Mouse (Mus musculus): ENCODE results near the gene Dnmt3l. TPM values are rescaled to one million over a fixed set of nuclear protein-coding genes. Genes with fewer than 3 reads are reported as not detected.

The Dnmt3l gene
- polyA plus RNA-seq, 3 experiments from 2014 or later, result not detected

- ATAC-seq, result no peak
Measured at GRCm38 (mm10) chr10:78037139-78037538, 4.6 kb upstream of the Dnmt3l start.

DNA sequence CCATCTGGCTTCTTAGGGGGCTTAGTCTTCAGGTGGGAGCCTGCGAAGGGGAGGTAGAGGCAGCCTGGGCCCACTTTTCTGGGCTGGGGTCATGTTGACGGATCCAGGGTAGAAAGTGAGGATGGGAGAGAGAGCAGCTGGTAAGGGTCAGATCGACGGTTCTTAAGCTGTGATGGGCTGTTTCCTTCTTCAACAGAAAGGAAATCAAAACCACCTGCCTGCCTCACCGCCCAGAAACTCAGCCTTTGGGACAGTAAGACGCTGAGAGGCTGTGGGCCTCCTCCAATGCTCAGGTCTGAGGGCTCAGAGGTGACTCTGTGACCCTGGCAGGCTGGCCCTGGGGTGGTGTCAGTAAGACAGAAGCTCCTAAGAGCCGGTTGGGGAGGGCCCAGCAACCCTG lies 349 bp downstream of the Dnmt3l start:
- ATAC-seq, result no peak

DNA sequence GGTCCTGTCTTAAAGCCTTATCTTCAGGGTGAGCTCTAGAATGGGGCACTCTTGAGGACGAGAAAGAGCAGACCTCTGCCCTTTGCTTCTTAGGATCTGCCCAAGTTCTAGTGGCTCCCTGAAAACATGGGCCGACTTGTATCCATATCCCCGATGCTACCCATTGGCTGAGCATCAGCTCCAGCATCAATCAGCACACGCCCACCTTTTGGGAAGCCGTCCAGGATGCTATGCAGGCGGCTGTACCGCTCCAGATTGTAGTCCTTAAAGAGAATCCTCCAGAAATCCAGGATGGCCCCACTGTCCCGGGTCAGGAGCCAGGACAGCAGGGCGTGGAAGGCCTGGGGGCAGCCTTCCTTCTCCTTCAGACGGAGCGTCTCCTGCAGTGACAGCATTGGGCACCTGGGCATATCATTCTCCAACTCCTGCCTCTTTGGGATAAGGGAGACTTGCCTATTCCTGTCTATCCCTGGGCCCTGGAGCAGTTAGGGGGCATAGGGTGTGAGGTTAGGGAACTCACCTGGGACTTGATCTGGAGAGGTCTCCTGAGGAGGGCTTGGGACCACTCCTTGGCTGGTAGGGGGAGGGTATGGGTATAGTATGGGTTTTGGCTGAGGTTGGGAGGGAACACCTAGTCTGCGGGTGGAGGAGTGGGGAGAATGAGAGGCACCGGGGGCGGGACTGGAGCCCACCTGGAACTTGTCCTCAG lies 1.1 kb downstream of the Dnmt3l start:
- ATAC-seq, result no peak

GRCm38 (mm10) chr10:78043406-78043836 lies 1.7 kb downstream of the Dnmt3l start, which contains the start of gene Aire:
TSS of gene Aire (minus strand) at chr10:78043610.
- ATAC-seq, result peak; percentile 82

DNA sequence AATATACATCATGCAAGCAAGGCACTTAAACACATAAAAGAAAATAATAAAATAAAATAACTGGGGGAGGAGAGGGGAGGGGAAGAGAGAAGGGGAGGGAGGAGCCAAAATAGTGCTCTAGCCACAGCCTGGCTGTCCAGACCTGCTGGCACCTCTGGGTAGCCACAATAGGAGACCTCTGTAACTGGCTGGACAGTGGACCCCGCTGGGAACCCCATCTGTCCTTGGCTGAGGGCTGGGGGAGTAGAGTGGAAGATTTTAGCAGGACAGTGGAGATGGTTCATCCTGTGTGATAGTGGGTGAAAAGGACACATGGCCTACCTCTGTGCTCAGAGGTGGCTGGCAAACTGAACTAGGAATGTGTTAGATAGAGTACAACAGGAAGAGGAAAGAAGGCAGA lies 2.8 kb downstream of the Dnmt3l start:
- no peak for ATAC-seq

- ATAC-seq, result no peak
Measured at GRCm38 (mm10) chr10:78046388-78046787, 4.6 kb downstream of the Dnmt3l start.

DNA sequence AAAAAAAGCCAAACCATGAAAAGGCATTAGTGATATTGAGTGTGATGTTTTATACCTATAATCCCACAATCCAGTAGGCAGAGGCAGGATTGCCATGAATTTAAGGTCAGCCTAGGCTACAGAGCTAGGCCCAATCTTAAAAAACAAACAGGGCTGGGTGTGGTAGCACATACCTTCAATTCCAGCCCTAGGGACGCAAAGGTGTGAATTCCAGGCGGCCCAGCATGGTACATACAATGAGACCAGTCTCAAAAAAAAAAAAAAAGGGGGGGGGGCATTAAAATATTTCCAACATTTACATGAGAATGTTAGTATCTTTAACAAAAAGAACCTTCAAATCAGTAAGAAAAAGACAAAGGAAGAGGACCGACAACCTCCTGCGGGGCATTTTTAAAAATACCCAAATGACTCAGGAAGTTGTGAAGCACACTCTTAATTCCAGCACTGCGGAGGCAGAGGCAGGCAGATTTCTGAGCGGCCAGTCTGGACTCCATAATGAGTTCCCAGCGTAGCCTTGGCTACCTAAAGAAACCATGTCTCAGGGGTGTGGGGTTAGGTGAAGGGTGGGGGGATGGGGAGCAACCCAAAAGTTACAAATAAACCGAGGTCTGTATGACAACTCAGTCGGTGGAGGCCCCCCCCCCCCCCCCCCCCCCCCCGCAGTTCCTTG lies 6.4 kb downstream of the Dnmt3l start:
- no peak for ATAC-seq

DNA sequence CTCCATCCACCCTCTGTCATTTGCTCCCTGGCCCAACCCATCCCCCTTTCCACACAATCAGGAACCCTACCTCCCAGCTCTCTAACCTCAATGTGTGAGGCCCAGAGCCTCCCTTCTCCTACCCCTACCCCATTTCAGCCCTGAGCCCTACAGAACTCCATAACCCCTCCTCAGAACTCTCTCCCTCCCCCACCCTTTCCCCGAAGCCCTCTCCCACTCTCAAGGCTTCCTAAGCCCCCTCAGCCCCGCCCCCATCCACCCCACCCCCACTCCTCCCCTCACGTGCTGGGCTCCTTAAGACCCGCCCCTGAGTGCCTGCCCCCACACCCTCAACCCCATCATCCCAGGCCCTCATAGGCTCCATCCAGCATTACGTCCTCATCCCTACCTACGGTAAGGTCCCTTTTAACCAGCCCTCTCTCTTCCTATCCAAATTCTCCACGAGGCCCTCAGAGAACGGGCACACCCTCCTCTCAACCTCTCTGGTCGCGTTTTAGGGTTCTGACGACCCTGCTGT lies 7.8 kb downstream of the Dnmt3l start:
- no peak for ATAC-seq

DNA sequence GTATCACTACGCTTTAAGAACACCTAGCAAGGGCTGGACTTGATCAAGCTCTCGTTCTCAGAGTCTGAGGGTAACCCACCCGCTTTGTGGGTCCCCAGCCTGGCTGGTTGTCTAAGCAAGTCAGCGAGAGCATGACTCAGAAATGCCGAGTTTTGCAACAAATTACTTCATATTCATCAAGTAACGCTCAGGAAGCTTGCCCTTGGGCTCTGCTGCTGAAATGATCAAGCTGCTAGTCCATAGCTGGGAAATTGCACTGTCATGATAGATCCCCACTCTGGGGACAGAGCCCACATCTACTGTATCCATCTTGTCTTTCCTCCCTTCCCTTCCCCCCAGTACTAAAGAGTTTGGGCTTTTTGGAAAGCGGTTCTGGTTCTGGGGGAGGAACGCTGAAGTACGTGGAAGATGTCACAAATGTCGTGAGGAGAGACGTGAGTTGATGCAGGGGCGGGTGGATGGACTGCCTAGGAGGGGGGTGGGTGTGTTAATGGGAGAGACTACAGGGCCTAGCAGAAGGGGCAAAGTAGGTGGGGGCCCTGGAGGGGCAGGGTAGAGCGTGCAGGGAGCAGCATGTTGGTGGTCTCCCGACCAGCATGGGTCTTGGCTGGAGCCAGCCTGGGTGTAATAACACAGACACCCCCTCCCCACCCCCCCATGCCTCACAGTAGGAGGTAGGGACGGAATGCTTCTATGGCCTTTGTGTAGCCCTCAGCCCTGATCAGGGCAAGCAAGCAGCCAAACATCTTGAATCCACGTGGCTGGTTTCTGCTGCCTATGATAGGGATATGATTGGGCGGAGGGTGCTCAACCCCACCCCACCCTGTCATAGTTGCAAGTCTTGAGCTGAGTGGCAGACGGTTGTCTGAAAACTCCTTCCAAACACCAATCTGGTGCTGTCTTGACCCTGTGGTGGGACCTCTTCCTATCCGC lies 13.2 kb downstream of the Dnmt3l start:
- no peak for ATAC-seq

DNA sequence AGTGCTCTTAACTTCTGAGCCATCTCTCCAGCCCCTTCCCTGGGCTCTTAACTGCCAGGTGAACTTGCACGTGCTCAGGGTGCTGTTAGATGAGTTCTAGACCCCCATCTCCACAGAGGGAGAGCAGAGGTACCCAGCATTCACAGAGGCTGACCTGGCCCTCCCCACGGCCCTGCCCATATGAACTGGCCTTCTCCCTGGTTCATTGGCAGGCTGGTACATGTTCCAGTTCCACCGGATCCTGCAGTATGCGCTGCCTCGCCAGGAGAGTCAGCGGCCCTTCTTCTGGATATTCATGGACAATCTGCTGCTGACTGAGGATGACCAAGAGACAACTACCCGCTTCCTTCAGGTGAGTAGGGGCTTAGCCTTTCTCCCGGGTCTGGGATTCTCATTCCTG lies 15.3 kb downstream of the Dnmt3l start:
- no peak for ATAC-seq

- no peak for ATAC-seq
Measured at GRCm38 (mm10) chr10:78063122-78063521, 21.4 kb downstream of the Dnmt3l start.

GRCm38 (mm10) chr10:78067226-78067625 lies 25.5 kb downstream of the Dnmt3l start:
- ATAC-seq, result no peak

DNA sequence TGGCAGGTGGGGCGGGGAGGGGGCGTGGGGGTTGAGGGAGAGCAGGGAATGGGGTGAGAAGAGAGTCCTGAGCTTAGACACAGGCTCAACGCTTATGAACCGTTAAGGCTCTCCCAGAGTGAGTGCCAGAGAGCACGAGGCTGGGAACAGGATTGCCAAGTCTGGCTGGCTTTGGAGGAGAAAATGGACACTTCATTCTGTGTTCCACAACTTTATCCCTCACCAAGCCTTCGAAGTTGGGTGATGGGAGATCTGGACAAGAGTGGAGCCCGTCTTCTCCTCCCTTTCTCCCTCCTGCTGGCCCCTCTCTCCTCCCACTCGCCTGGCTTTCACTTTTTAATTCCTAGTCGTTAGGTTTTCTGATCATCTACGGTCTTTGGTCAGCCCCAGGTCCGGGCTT lies 26.8 kb downstream of the Dnmt3l start:
- no peak for ATAC-seq

DNA sequence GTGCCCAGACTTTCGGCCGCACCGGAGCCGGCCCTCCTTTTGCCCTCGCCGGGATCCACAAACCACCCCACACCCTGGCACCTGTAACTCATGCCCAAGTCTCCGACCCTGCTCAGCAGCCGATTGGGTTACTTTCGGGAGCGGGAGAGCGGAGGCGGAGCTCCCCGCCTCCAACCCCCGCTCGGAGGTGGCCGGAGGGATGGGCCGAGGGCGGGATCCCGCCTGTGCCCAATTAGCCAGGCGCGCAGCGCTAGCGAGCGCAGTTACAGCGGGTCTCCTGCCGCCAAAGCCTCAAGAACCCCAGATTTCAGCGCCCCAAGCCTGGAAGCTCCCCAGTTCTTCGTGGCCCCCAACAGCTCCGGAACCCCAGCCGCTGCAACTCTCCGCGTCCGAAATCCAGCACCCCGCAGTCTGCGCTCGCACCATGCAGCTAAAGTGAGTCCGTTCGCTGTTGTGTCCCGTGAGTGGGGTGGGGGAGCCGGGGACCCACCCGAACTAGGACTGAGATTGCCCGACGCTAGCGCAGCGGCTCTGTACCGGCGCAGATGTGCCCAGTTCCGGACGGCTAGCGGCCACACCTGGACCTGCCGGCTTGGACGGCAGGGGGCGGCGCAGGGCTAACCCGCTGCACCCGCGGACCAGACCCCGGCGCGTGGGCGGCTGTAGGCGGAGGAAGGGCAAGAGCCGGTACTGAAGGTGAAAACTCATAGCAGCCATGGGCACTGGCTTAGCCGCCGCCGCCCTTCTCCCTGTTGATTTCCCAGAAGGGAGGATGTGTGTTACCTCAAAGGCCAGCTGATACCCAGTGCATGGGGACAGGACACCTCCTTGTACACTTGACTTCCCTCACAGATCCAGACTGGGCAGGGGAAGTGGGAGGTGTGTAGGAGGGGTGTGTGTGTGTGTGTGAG lies 27.6 kb downstream of the Dnmt3l start, which contains the start of gene Icosl:
Gene Icosl (plus strand): TSS at position 202 of the 911 bp plus-strand sequence.
- peak; percentile 74 for ATAC-seq

DNA sequence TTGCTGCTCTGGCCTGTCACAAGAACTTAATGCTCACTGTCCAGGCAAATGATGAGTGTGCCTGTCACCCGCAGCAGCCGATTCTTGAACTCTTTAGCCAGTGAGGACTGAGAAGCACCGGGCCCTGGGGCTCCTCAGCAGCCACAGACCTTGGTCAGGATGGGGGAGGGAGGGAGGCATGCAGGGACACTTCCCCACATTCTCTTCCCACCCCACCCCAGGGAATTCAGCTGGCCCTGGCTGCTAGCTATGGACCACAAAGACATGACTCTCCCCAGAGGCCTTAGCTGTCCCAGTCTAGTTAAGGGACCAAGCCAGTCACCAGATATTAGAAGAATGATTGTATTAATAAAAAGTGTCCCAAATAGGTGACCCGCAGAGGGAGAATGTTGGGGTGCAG lies 32.4 kb downstream of the Dnmt3l start:
- no peak for ATAC-seq

DNA sequence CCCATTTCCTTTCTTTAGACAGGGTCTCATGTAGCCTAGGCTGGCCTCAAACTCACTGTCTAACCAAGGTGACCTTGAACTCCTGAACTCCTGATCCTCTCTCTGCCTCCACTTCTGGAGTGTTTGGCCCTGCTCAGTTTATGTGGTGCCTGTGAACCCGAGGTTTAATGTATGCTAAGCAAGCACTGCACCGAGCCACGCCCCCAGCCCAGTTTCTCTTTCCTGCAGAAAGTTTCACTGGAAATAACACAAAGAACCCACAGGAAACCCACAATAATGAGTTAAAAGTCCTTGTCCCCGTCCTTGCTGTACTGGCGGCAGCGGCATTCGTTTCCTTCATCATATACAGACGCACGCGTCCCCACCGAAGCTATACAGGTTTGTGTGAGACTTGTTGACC lies 33.2 kb downstream of the Dnmt3l start:
- ATAC-seq, result peak; percentile 97

- no peak for ATAC-seq
Measured at GRCm38 (mm10) chr10:78077862-78078261, 36.1 kb downstream of the Dnmt3l start.

- no peak for ATAC-seq
Measured at GRCm38 (mm10) chr10:78078276-78078675, 36.5 kb downstream of the Dnmt3l start.

DNA sequence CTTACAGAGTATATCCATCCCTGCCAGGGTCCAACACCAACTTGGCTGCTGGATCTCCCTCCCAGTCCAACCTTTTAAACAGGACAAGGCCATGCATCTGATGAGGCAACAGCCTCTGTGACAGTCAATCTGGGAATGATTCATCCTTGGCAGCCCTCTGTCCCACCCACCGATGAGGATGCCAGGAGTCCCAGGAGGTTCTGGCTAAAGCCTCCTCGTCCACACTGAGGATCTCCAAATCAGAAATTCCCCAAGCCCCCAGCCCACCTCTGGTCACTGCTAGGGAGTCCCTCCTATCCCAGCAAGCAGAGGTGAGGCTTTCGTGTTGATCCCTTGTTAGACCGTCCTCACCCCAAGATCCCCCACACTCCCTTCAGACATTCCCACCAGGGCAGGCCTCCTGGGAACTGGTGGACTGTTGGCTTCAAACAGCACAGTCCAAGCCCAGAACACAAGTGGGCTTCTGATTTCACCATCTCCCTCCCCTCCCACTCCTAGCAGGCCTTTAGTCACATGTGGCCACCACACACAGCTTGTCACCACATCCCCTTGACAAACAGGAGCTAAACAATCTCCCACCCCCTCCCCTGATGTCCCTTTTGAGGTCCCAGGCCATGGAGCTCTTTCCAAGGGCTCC lies 38.3 kb downstream of the Dnmt3l start:
- no peak for ATAC-seq

DNA sequence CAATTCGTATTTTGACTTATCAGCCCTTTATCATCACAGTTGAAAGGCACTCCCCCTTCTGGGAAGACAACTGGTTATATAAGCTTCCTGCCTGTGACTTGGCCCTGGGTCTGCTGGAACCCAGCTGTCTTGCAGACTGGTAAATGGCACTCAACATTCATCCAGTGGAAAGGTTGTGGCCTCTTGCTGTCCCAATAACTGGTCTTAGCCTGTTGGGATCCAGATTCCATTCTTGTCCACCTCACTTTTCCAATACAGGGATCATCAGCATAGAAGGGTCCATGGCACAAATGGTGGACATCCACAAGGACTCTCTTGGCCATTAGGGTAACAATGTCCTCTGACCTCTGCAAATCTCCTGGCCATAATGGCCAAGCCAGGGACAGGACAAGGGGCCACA lies 42.3 kb downstream of the Dnmt3l start:
- ATAC-seq, result no peak

GRCm38 (mm10) chr10:78085711-78086110 lies 44.0 kb downstream of the Dnmt3l start:
- ATAC-seq, result no peak

Data from inflammation-experienced regulatory T-cells, adult 6 months (primary cell).